Mouse (Mus musculus) brain, embryonic 18.5 days (tissue): ENCODE measurements at regions not wholly inside any gene's neighbourhood (a gene's known extent, or its start where the extent isn't known, plus 50 kb on each side); places are given as distances from the start of the nearest gene placed in this dataset.
"Not testable (repeated sequence)": the region's sequence is repeated elsewhere in the genome, so short reads cannot be mapped to it uniquely, and the experiment has no call there.

Source experiments
- DNase-seq: peaks from one replicate; pipeline ENCODE4 v3.0.0-alpha.2; 2012; ENCODE audit warnings: low read depth, low spot score

- DNase-seq: no peak
These were observed 50.8 kb upstream of the Elmo1 start for GRCm38 (mm10) chr13:20039590-20039989.

GRCm38 (mm10) chr13:20038463-20038862 lies 51.9 kb upstream of the Elmo1 start:
- no peak for DNase-seq

GRCm38 (mm10) chr13:20037436-20037835 lies 53.0 kb upstream of the Elmo1 start:
- no peak for DNase-seq

GRCm38 (mm10) chr13:20033937-20034735 lies 56.3 kb upstream of the Elmo1 start:
- DNase-seq: no peak

GRCm38 (mm10) chr13:20031660-20032059 lies 58.7 kb upstream of the Elmo1 start:
- DNase-seq: no peak

GRCm38 (mm10) chr13:20031082-20031481 lies 59.3 kb upstream of the Elmo1 start:
- DNase-seq: no peak

GRCm38 (mm10) chr13:20026612-20027011 lies 63.8 kb upstream of the Elmo1 start:
- no peak for DNase-seq

- not testable (repeated sequence) for DNase-seq
These were observed 73.9 kb upstream of the Elmo1 start for GRCm38 (mm10) chr13:20016454-20016853.

- no peak for DNase-seq
These were observed 77.8 kb upstream of the Elmo1 start for GRCm38 (mm10) chr13:20012621-20013020.

- DNase-seq: no peak
These were observed 81.2 kb upstream of the Elmo1 start for GRCm38 (mm10) chr13:20009164-20009563.

- no peak for DNase-seq
These were observed 82.8 kb upstream of the Elmo1 start for GRCm38 (mm10) chr13:20007561-20007960.

- no peak for DNase-seq
These were observed 92.8 kb upstream of the Elmo1 start for GRCm38 (mm10) chr13:19997606-19998005.

GRCm38 (mm10) chr13:19975621-19976020 lies 114.8 kb upstream of the Elmo1 start:
- DNase-seq: peak; percentile 4

GRCm38 (mm10) chr13:19966566-19966965 lies 123.8 kb upstream of the Elmo1 start:
- no peak for DNase-seq

- DNase-seq: no peak
These were observed 127.4 kb upstream of the Elmo1 start for GRCm38 (mm10) chr13:19963031-19963430.

- DNase-seq: no peak
These were observed 104.7 kb upstream of the Gpr141 start for GRCm38 (mm10) chr13:19928761-19929160.

- DNase-seq: no peak
These were observed 103.8 kb upstream of the Gpr141 start for GRCm38 (mm10) chr13:19927807-19928206.

GRCm38 (mm10) chr13:19921084-19921827 lies 97.2 kb upstream of the Gpr141 start:
- peak; percentile 43 for DNase-seq

GRCm38 (mm10) chr13:19911860-19912584 lies 88.0 kb upstream of the Gpr141 start:
- DNase-seq: no peak

GRCm38 (mm10) chr13:19902786-19903185 lies 78.7 kb upstream of the Gpr141 start:
- no peak for DNase-seq

GRCm38 (mm10) chr13:19897191-19897590 lies 73.1 kb upstream of the Gpr141 start:
- DNase-seq: no peak
